Mouse (Mus musculus): ENCODE results near the gene Gm20388.

GRCm38 (mm10) chr8:122028116-122028515, 2117.5 kb downstream of the Gm20388 start:
- TF ChIP-seq CTCF (IDR thresholded peaks at IDR 0.05; ENCODE audit: borderline replicate concordance, extremely low read depth, insufficient read depth, insufficient read length) (no peak), POLR2A (IDR thresholded peaks at IDR 0.05; ENCODE audit: borderline replicate concordance, extremely low read depth, insufficient read depth, insufficient read length, poor library complexity, severe bottlenecking) (no peak)

Data from brain, embryonic 14.5 days (tissue).